Mouse (Mus musculus): ENCODE results near the gene Ttll1. TPM values are rescaled to one million over a fixed set of nuclear protein-coding genes. Genes with fewer than 3 reads are reported as not detected.

The Ttll1 gene
- polyA plus RNA-seq (2015; fragmentation: Nextera tagmentation; extraction: Ambion mirVana), result 123 and 125 TPM in 2 replicates

- H3K27ac ChIP-seq, result peak within 1 kb of the TSS; percentile 93
- H3K4me1 ChIP-seq, result peaks cover 25% of the 10 kb centered on the region
- no peaks in the 10 kb centered on the region for H3K9me3 ChIP-seq
- WGBS, result 12% methylated on average over 41 of the region's 41 CpGs
- peak within 1 kb of the TSS; percentile 80 for H3K9ac ChIP-seq
- H3K27me3 ChIP-seq (replicated peaks), result no peaks in the 10 kb centered on the region; the same call in 1 of the 2 replicates
- no peaks in the 10 kb centered on the region for H3K36me3 ChIP-seq (replicated peaks)
- peak within 1 kb of the TSS; percentile 72 for H3K4me3 ChIP-seq
- H3K4me2 ChIP-seq, result peak within 1 kb of the TSS; percentile 50
- peak; percentile 98 for ATAC-seq (replicated peaks)
Observed at GRCm38 (mm10) chr15:83510805-83511405, at the start of gene Ttll1. Gene Ttll1, minus strand, starts transcription at chr15:83510893.

GRCm38 (mm10) chr15:83555161-83555974, 44.7 kb upstream of the Ttll1 start:
- H3K27me3 ChIP-seq (replicated peaks), result no peaks in the 10 kb centered on the region
- ATAC-seq (replicated peaks), result peak; percentile 92
- peaks cover 11% of the 10 kb centered on the region for H3K4me1 ChIP-seq
- peaks cover 6% of the 10 kb centered on the region; the same call in 1 of the 2 replicates for H3K36me3 ChIP-seq (replicated peaks)
- peak overlapping the region; percentile 92 for H3K9ac ChIP-seq
- under 1% methylated on average over 74 of the region's 74 CpGs for WGBS
- H3K9me3 ChIP-seq, result no peaks in the 10 kb centered on the region
- peak overlapping the region; percentile 95 for H3K27ac ChIP-seq
- peak overlapping the region; percentile 76 for H3K4me3 ChIP-seq
- peak overlapping the region; percentile 83 for H3K4me2 ChIP-seq

GRCm38 (mm10) chr15:83553831-83554230, 43.1 kb upstream of the Ttll1 start:
- no peak overlapping the region for H3K9ac ChIP-seq
- peaks cover 12% of the 10 kb centered on the region for H3K36me3 ChIP-seq (replicated peaks)
- H3K4me1 ChIP-seq, result peaks cover 11% of the 10 kb centered on the region
- H3K27ac ChIP-seq, result no peak overlapping the region
- ATAC-seq (replicated peaks), result no peak
- no peaks in the 10 kb centered on the region for H3K9me3 ChIP-seq
- H3K27me3 ChIP-seq (replicated peaks), result no peaks in the 10 kb centered on the region
- H3K4me2 ChIP-seq, result no peak overlapping the region
- no peak overlapping the region for H3K4me3 ChIP-seq

DNA sequence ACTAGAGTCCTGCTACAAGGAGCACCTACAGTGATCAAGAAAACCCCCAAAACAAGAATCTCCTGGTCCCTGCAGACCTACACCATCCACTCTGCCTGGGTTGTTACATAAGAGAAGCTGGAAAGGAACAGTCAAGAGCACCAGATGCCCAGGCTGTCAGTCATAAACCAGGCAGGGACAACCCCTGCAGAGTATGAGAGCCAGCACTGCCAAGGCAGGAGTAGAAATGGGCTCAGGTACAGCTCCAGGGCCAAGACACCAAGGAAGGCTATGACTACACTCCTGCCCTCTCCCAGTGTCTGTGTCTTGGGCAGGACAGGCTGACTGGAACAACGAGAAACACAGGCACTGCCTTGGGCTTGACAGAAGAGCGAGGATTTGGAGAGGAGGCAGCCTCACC, 39.4 kb upstream of the Ttll1 start:
- H3K36me3 ChIP-seq (replicated peaks), result peaks cover 40% of the 10 kb centered on the region
- 87% methylated on average over 2 of the region's 2 CpGs for WGBS
- H3K4me3 ChIP-seq, result no peak overlapping the region

GRCm38 (mm10) chr15:83547144-83547543, 36.5 kb upstream of the Ttll1 start:
- Histone ChIP-seq H3K4me2 (no peak overlapping the region), H3K9me3 (no peaks in the 10 kb centered on the region), H3K4me3 (no peak overlapping the region), H3K27me3 (replicated peaks) (no peaks in the 10 kb centered on the region), H3K9ac (no peak overlapping the region), H3K4me1 (no peaks in the 10 kb centered on the region), H3K36me3 (replicated peaks) (peaks cover 40% of the 10 kb centered on the region), H3K27ac (no peak overlapping the region)
- 88% methylated on average over 8 of the region's 8 CpGs for WGBS
- no peak for ATAC-seq (replicated peaks)

More for the DNA sequence above, 39.4 kb upstream of the Ttll1 start:
- no peak overlapping the region for H3K4me2 ChIP-seq
- no peaks in the 10 kb centered on the region for H3K9me3 ChIP-seq
- H3K27me3 ChIP-seq (replicated peaks), result no peaks in the 10 kb centered on the region
- no peak overlapping the region for H3K9ac ChIP-seq
- ATAC-seq (replicated peaks), result no peak
- no peak overlapping the region for H3K27ac ChIP-seq
- H3K4me1 ChIP-seq, result peaks cover 9% of the 10 kb centered on the region

GRCm38 (mm10) chr15:83546029-83546428, 35.3 kb upstream of the Ttll1 start:
- Histone ChIP-seq H3K4me1 (no peaks in the 10 kb centered on the region), H3K36me3 (replicated peaks) (peaks cover 40% of the 10 kb centered on the region), H3K27ac (no peak overlapping the region), H3K9me3 (no peaks in the 10 kb centered on the region), H3K4me2 (no peak overlapping the region), H3K27me3 (replicated peaks) (no peaks in the 10 kb centered on the region), H3K9ac (no peak overlapping the region), H3K4me3 (no peak overlapping the region)
- ATAC-seq (replicated peaks), result no peak
- WGBS, result 93% methylated on average over 7 of the region's 7 CpGs

DNA sequence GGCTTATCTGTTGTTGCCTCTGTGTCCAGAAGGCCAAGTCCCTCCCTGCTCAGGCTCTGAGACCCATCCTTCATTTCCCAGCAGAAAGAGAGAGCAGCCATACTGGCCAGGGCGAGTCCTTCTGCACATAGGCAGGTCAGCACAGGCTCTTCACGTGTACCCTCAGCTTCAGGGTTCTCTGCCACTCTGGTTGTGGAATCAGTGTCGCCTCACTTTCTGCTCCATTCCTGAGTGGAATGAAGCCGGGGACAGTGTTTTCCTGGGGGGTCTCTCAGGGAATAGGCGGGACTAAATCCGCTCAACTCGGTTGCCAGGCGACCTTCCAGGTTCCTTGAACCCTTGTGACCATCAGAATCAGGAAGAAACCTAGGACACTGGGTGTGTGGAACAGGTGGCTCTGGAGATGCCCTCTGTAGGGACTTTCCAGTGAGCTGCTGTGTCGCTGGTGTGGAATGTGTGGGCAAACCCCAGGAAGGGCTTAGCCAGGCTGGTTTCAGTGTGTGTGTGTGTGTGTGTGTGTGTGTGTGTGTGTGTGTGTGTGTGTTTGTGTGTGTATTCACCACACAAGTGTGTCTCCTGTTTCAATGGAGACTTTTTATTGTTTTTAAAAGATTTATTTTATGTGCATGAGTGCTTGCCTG, 31.1 kb upstream of the Ttll1 start:
- 77% methylated on average over 9 of the region's 9 CpGs for WGBS
- peaks cover 13% of the 10 kb centered on the region; the same call in 1 of the 2 replicates for H3K36me3 ChIP-seq (replicated peaks)
- no peak overlapping the region for H3K27ac ChIP-seq
- H3K4me1 ChIP-seq, result no peaks in the 10 kb centered on the region
- H3K4me3 ChIP-seq, result no peak overlapping the region
- no peak for ATAC-seq (replicated peaks)
- no peak overlapping the region for H3K4me2 ChIP-seq
- no peak overlapping the region for H3K9ac ChIP-seq
- no peaks in the 10 kb centered on the region for H3K9me3 ChIP-seq
- no peaks in the 10 kb centered on the region for H3K27me3 ChIP-seq (replicated peaks)

DNA sequence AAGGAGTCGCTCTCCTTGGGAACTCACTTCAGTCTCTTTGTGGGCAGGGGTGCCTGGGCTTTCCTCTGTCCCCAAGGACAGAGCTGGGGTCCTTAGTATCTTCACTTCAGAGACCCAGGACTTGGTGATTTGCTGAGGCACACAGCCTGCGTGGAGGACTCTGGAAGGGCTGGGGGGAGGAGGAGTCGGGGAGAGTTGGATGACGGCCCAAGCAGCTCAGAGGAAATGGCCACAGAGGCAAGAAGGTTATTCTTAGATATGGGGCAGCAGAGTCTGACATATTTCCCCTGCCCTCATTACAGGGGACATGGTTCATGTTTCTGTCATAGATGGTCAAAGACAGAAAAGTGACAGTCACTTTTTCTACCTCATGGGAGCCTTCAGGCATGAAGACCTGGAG, 29.2 kb upstream of the Ttll1 start:
- Histone ChIP-seq H3K4me3 (no peak overlapping the region), H3K4me2 (no peak overlapping the region), H3K4me1 (no peaks in the 10 kb centered on the region), H3K27ac (no peak overlapping the region), H3K27me3 (replicated peaks) (no peaks in the 10 kb centered on the region), H3K9ac (no peak overlapping the region), H3K9me3 (no peaks in the 10 kb centered on the region), H3K36me3 (replicated peaks) (no peaks in the 10 kb centered on the region)
- 84% methylated on average over 4 of the region's 4 CpGs for WGBS
- no peak for ATAC-seq (replicated peaks)

GRCm38 (mm10) chr15:83538855-83539254, 28.2 kb upstream of the Ttll1 start:
- Histone ChIP-seq H3K4me2 (no peak overlapping the region), H3K27me3 (replicated peaks) (no peaks in the 10 kb centered on the region), H3K27ac (no peak overlapping the region), H3K4me3 (no peak overlapping the region), H3K9me3 (no peaks in the 10 kb centered on the region), H3K4me1 (no peaks in the 10 kb centered on the region), H3K36me3 (replicated peaks) (no peaks in the 10 kb centered on the region), H3K9ac (no peak overlapping the region)
- ATAC-seq (replicated peaks), result no peak
- WGBS, result 95% methylated on average over 2 of the region's 2 CpGs

- Histone ChIP-seq H3K4me3 (no peak overlapping the region), H3K4me2 (no peak overlapping the region), H3K9me3 (no peaks in the 10 kb centered on the region), H3K27ac (no peak overlapping the region), H3K27me3 (replicated peaks) (no peaks in the 10 kb centered on the region), H3K9ac (no peak overlapping the region), H3K36me3 (replicated peaks) (no peaks in the 10 kb centered on the region), H3K4me1 (no peaks in the 10 kb centered on the region)
- ATAC-seq (replicated peaks), result no peak
- WGBS, result 90% methylated on average over 6 of the region's 6 CpGs
Observed at GRCm38 (mm10) chr15:83535890-83536231, 25.2 kb upstream of the Ttll1 start.

- H3K27ac ChIP-seq, result no peak overlapping the region
- no peak overlapping the region for H3K9ac ChIP-seq
- ATAC-seq (replicated peaks), result no peak
- H3K27me3 ChIP-seq (replicated peaks), result no peaks in the 10 kb centered on the region
- H3K9me3 ChIP-seq, result no peaks in the 10 kb centered on the region
- no peaks in the 10 kb centered on the region for H3K36me3 ChIP-seq (replicated peaks)
- no peak overlapping the region for H3K4me3 ChIP-seq
- no peak overlapping the region for H3K4me2 ChIP-seq
- 83% methylated on average over 17 of the region's 17 CpGs for WGBS
- no peaks in the 10 kb centered on the region for H3K4me1 ChIP-seq
Observed at GRCm38 (mm10) chr15:83534960-83535889, 24.5 kb upstream of the Ttll1 start.

GRCm38 (mm10) chr15:83532606-83533005, 21.9 kb upstream of the Ttll1 start:
- H3K4me2 ChIP-seq, result no peak overlapping the region
- WGBS, result 79% methylated on average over 7 of the region's 7 CpGs
- no peaks in the 10 kb centered on the region for H3K4me1 ChIP-seq
- no peaks in the 10 kb centered on the region for H3K36me3 ChIP-seq (replicated peaks)
- no peak overlapping the region for H3K27ac ChIP-seq
- no peaks in the 10 kb centered on the region for H3K9me3 ChIP-seq
- no peak for ATAC-seq (replicated peaks)
- no peak overlapping the region for H3K9ac ChIP-seq
- no peak overlapping the region for H3K4me3 ChIP-seq
- H3K27me3 ChIP-seq (replicated peaks), result peaks cover 11% of the 10 kb centered on the region
